Mouse (Mus musculus): ENCODE measurements around the gene Cd163. TPM values are rescaled to one million over a fixed set of nuclear protein-coding genes. Genes with fewer than 3 reads are reported as not detected.
A peak's percentile ranks its signal among the peaks of the same experiment; 100 is the strongest.
"Not testable (repeated sequence)": the region's sequence is repeated elsewhere in the genome, so short reads cannot be mapped to it uniquely, and the experiment has no call there.

Cd163 gene
- polyA plus RNA-seq (2014; fragmentation: Nextera tagmentation; extraction: Ambion mirVana), result 0.10 and 0.15 TPM in 2 replicates

DNA sequence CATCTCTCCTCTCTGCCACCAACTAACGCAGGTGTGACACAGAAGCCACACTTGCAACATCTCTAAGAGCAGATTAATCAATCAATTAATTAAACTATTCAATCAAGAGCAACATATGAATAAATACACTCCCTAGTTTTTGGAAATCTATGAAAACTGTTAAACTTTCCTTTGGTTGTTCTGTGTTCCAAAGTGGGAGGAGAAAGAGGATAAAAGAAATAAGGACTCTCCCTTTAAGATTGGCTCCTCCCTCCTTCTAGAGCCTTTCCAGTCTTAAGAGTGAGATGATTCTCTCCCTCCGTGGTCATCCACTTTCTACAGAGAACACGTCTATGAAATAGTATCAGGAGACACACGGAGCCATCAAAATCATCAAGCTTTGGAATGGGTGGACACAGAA is at the start of gene Cd163:
Cd163 (plus strand) TSS at position 301 of the 400 bp plus-strand sequence.
- Histone ChIP-seq H3K4me3 (ENCODE audit: low read length) (no peak within 1 kb of the TSS), H3K4me2 (replicated peaks; ENCODE audit: low read depth, low read length) (no peak within 1 kb of the TSS), H3K27me3 (ENCODE audit: control insufficient read depth, insufficient read depth, low read length) (no peaks in the 10 kb centered on the region), H3K9ac (ENCODE audit: low read depth, low read length) (no peak within 1 kb of the TSS), H3K9me3 (ENCODE audit: control insufficient read depth, low read length) (no peaks in the 10 kb centered on the region), H3K27ac (ENCODE audit: low read depth, low read length) (no peak within 1 kb of the TSS), H3K36me3 (ENCODE audit: control insufficient read depth, insufficient read depth, low read length) (no peaks in the 10 kb centered on the region), H3K4me1 (ENCODE audit: control insufficient read depth, insufficient read depth, low read length) (no peaks in the 10 kb centered on the region)
- 84% methylated on average over 4 of the region's 4 CpGs for WGBS
- no peak for ATAC-seq (ENCODE audit: low FRiP score, low TSS enrichment)

DNA sequence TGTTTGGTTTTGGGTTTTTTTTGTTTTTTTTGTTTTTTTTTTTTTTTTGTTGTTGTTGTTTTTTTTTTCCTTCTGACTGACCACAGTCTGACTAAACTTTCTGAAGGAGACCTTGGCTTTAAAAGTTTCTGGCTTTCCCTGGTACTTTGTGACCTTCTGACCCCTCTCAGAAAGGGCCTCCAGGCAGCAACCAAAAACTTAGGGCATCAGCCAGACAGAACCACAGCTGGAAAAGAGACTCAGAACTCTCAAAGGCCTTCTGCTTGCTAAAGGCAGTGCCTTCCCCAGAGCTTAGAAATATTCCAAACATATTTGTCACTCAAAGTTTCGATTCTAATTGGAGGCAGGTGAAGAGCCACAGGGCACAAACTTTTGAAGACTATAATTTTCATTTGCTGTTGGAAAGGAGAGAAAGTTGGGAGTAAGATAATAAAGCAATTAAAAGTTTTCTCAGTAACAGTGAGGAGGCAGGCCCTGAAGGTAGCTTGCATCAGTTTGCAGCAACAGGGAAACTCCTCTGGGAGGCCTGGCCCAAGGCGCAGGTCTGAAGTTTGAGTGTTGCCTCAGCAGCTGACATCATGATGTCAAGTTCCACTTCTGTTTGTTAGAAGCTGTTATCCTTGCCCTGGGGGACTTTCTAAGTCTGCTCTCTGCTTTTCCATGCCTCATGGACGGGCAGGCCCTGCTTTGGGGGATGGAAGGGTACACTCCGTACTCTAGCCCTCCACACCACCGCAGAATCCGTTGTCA is 48.6 kb upstream of the Cd163 start:
- ATAC-seq (ENCODE audit: low FRiP score, low TSS enrichment), result no peak
- Histone ChIP-seq H3K9ac (ENCODE audit: low read depth, low read length) (no peak overlapping the region), H3K4me1 (ENCODE audit: control insufficient read depth, insufficient read depth, low read length) (no peaks in the 10 kb centered on the region), H3K27ac (ENCODE audit: low read depth, low read length) (no peak overlapping the region), H3K4me2 (replicated peaks; ENCODE audit: low read depth, low read length) (no peak overlapping the region), H3K4me3 (ENCODE audit: low read length) (no peak overlapping the region), H3K9me3 (ENCODE audit: control insufficient read depth, low read length) (no peaks in the 10 kb centered on the region), H3K36me3 (ENCODE audit: control insufficient read depth, insufficient read depth, low read length) (no peaks in the 10 kb centered on the region), H3K27me3 (ENCODE audit: control insufficient read depth, insufficient read depth, low read length) (no peaks in the 10 kb centered on the region)
- 78% methylated on average over 6 of the region's 6 CpGs for WGBS

DNA sequence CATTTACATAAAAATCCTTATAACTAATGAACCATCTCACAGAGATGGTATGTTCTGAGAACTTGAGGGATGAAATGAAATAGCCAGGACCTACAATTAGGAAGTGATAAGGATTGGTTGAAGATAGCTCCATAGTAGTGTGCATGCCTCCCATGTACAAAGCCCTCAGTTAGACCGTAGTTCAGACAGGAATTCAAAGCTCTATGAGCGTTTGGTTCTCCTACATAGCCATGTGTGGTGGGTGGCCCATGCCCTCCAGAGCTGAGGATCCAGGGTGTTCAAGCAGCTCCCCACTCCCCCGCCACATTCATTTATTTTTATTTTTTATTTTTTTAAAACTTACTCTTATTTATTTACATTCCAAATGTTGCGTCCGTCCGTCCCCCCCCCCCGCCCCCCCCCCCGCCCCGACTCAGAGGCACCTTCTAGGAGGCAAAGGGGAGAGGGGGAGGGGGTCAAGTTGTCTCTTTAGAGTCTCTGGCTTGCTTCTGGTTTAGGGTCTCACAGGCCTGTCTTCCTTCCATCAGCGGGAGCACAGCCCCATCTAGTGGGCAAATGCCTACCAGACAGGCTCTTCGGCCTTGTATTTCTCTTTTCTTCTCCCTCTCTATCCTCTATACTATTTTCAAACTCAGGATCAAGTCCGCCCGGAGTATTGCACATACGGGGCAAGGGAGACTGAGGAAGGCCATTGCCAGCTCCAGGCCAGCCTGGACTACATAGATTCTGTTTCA is 44.1 kb upstream of the Cd163 start:
- H3K9ac ChIP-seq (ENCODE audit: low read depth, low read length), result no peak overlapping the region
- WGBS, result 24% methylated on average over 13 of the region's 14 CpGs
- H3K4me1 ChIP-seq (ENCODE audit: control insufficient read depth, insufficient read depth, low read length), result no peaks in the 10 kb centered on the region
- no peak overlapping the region for H3K27ac ChIP-seq (ENCODE audit: low read depth, low read length)
- no peak overlapping the region for H3K4me3 ChIP-seq (ENCODE audit: low read length)
- H3K36me3 ChIP-seq (ENCODE audit: control insufficient read depth, insufficient read depth, low read length), result no peaks in the 10 kb centered on the region
- no peak overlapping the region for H3K4me2 ChIP-seq (replicated peaks; ENCODE audit: low read depth, low read length)
- no peaks in the 10 kb centered on the region for H3K27me3 ChIP-seq (ENCODE audit: control insufficient read depth, insufficient read depth, low read length)
- peak; percentile 82 for ATAC-seq (ENCODE audit: low FRiP score, low TSS enrichment)
- H3K9me3 ChIP-seq (ENCODE audit: control insufficient read depth, low read length), result no peaks in the 10 kb centered on the region

DNA sequence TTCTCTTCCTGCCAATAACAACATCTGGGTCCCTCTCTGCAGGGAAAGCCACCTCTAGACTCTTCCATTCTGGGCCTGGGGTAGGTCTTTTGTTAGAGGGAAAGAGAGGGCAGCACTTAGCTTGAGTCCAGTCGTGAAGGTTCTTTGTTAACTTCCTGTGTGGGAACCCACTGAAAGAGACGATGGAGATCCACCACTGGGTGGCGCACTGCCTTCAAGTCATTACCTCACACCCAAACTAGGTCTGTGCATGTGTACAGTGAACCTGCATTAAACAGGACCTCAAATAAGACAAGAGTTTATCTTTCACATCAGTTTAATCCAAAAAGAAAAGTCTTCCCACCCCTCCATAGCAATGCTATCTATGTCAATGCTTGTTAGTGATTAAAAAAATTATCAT is 41.8 kb upstream of the Cd163 start:
- peak; percentile 77; the same call in 1 of the 2 replicates for ATAC-seq (ENCODE audit: low FRiP score, low TSS enrichment)
- Histone ChIP-seq H3K27ac (ENCODE audit: low read depth, low read length) (no peak overlapping the region), H3K4me2 (replicated peaks; ENCODE audit: low read depth, low read length) (no peak overlapping the region), H3K4me1 (ENCODE audit: control insufficient read depth, insufficient read depth, low read length) (no peaks in the 10 kb centered on the region), H3K27me3 (ENCODE audit: control insufficient read depth, insufficient read depth, low read length) (no peaks in the 10 kb centered on the region), H3K36me3 (ENCODE audit: control insufficient read depth, insufficient read depth, low read length) (no peaks in the 10 kb centered on the region), H3K9me3 (ENCODE audit: control insufficient read depth, low read length) (no peaks in the 10 kb centered on the region), H3K4me3 (ENCODE audit: low read length) (no peak overlapping the region), H3K9ac (ENCODE audit: low read depth, low read length) (no peak overlapping the region)
- 1% methylated on average over 3 of the region's 3 CpGs for WGBS

DNA sequence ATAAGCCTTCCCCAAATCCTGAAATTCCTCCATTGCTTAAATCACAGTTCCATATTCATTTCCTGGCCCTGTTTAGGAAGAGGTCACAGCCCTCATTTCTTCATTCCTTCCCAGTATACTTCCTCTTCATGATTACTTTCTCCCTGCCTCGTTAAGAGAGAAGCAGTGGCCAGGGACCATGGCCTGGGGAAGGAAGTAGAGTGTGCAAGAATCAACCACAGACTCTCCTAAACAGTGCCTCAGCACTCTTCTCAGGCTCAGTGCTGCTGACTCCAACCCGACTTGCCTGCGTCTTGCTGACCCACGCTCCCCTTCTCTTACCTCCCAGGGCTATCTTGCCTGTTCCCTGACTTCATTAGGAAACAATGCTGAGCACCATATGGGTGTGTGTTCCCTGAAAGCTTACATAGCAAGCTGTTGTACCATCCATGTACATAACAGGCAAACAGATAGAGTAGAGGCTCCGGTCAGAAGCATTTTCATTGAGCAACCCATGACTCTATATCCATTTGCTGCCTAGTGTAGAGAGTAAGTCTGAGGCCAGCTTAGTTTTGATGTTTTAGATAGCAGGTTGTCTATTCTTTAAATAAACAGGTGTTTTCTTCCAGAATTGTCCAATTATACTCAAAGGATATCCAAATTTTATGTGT is 31.1 kb upstream of the Cd163 start:
- Histone ChIP-seq H3K27me3 (ENCODE audit: control insufficient read depth, insufficient read depth, low read length) (no peaks in the 10 kb centered on the region), H3K36me3 (ENCODE audit: control insufficient read depth, insufficient read depth, low read length) (no peaks in the 10 kb centered on the region), H3K4me1 (ENCODE audit: control insufficient read depth, insufficient read depth, low read length) (no peaks in the 10 kb centered on the region), H3K9ac (ENCODE audit: low read depth, low read length) (no peak overlapping the region), H3K4me2 (replicated peaks; ENCODE audit: low read depth, low read length) (no peak overlapping the region), H3K4me3 (ENCODE audit: low read length) (no peak overlapping the region), H3K27ac (ENCODE audit: low read depth, low read length) (no peak overlapping the region), H3K9me3 (ENCODE audit: control insufficient read depth, low read length) (no peaks in the 10 kb centered on the region)
- ATAC-seq (ENCODE audit: low FRiP score, low TSS enrichment), result no peak
- WGBS, result 79% methylated on average over 5 of the region's 5 CpGs

DNA sequence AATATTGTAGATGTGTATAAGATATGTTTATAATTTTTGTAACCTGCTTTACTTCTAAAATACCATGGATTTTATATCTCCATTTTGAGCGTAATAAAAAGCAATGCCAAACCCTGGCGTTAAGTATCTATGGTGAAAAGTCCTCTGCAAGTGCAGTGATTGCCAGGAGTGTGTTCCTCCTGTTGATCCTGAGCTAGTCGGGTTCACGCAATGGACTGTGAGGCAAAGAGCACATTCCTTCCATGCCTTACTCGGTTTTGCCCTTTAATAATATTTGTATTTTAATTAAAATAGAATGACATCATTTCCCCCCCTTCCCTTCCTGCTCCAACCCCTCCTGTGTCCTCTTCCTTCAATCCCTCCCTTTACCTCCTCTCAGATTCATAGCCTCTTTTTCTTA is 26.8 kb upstream of the Cd163 start:
- Histone ChIP-seq H3K27ac (ENCODE audit: low read depth, low read length) (no peak overlapping the region), H3K4me3 (ENCODE audit: low read length) (no peak overlapping the region), H3K4me1 (ENCODE audit: control insufficient read depth, insufficient read depth, low read length) (no peaks in the 10 kb centered on the region), H3K4me2 (replicated peaks; ENCODE audit: low read depth, low read length) (no peak overlapping the region), H3K27me3 (ENCODE audit: control insufficient read depth, insufficient read depth, low read length) (no peaks in the 10 kb centered on the region), H3K36me3 (ENCODE audit: control insufficient read depth, insufficient read depth, low read length) (no peaks in the 10 kb centered on the region), H3K9me3 (ENCODE audit: control insufficient read depth, low read length) (no peaks in the 10 kb centered on the region), H3K9ac (ENCODE audit: low read depth, low read length) (no peak overlapping the region)
- 85% methylated on average over 5 of the region's 5 CpGs for WGBS
- ATAC-seq (ENCODE audit: low FRiP score, low TSS enrichment), result no peak

DNA sequence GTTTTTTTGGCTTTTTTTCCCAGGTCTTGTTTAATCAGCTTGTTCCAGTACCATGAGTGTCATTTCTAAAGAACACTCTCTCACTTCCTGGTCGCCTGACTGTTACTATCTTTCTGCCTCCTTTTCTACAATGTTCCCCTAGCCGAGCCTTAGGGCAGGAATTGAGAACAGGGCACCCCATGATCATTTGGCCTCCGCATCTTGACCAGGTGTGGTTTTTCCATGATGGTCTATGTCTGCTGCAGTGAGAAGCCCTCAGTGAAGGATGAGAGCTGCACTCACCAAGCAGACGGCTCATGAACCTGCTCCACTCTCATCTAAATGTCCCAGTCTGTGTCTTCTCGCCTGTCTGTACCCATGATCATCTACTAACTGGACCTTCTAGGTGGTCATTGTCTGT is 26.2 kb upstream of the Cd163 start:
- ATAC-seq (ENCODE audit: low FRiP score, low TSS enrichment), result no peak
- Histone ChIP-seq H3K27me3 (ENCODE audit: control insufficient read depth, insufficient read depth, low read length) (no peaks in the 10 kb centered on the region), H3K4me2 (replicated peaks; ENCODE audit: low read depth, low read length) (no peak overlapping the region), H3K9me3 (ENCODE audit: control insufficient read depth, low read length) (no peaks in the 10 kb centered on the region), H3K4me3 (ENCODE audit: low read length) (no peak overlapping the region), H3K4me1 (ENCODE audit: control insufficient read depth, insufficient read depth, low read length) (no peaks in the 10 kb centered on the region), H3K36me3 (ENCODE audit: control insufficient read depth, insufficient read depth, low read length) (no peaks in the 10 kb centered on the region), H3K9ac (ENCODE audit: low read depth, low read length) (no peak overlapping the region), H3K27ac (ENCODE audit: low read depth, low read length) (no peak overlapping the region)
- 81% methylated on average over 5 of the region's 5 CpGs for WGBS

DNA sequence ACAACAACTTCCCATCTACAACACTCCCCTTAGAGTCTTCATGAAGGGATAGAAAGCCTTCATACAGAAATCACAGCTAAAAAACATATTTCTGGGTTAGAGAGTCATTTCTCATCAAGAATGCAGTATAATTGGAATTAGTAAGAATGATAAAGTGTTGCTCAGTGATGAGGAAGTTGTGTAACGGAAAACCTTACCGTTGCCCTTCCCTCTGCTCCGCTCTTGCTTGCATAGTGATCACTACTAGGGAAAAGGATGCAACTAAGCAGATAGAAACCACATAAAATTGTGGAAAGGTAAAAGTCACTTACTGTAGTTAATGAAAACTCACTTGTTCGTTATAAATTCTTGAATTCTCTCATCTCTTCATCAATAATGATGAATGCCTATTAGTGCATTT is 21.7 kb upstream of the Cd163 start:
- Histone ChIP-seq H3K9me3 (ENCODE audit: control insufficient read depth, low read length) (no peaks in the 10 kb centered on the region), H3K4me3 (ENCODE audit: low read length) (no peak overlapping the region), H3K27ac (ENCODE audit: low read depth, low read length) (no peak overlapping the region), H3K36me3 (ENCODE audit: control insufficient read depth, insufficient read depth, low read length) (no peaks in the 10 kb centered on the region), H3K4me2 (replicated peaks; ENCODE audit: low read depth, low read length) (no peak overlapping the region), H3K4me1 (ENCODE audit: control insufficient read depth, insufficient read depth, low read length) (no peaks in the 10 kb centered on the region), H3K27me3 (ENCODE audit: control insufficient read depth, insufficient read depth, low read length) (no peaks in the 10 kb centered on the region), H3K9ac (ENCODE audit: low read depth, low read length) (no peak overlapping the region)
- 91% methylated on average over 4 of the region's 4 CpGs for WGBS
- ATAC-seq (ENCODE audit: low FRiP score, low TSS enrichment), result no peak

DNA sequence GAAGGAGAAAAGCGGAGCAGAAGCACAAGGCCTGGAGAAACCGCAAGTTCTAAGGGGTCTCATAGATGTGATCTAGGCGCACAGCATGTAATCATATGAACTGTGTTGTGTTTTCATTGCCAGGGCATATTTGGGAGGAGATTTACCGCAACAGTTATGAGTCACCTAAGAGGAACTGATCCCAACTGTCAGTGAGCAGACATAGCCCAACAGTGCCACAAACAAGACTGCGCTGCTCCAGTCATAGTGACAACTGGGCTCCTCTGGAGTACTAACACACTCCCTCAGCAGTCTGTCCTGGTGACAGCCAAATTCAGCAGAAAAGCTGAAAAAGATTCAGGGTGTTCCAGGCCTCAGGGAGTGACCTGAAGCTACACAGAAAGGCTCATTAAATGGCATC is 7.1 kb upstream of the Cd163 start:
- not testable (repeated sequence) for ATAC-seq (ENCODE audit: low FRiP score, low TSS enrichment); H3K4me1 ChIP-seq (ENCODE audit: control insufficient read depth, insufficient read depth, low read length); H3K27me3 ChIP-seq (ENCODE audit: control insufficient read depth, insufficient read depth, low read length); H3K27ac ChIP-seq (ENCODE audit: low read depth, low read length); H3K4me2 ChIP-seq (replicated peaks; ENCODE audit: low read depth, low read length); H3K36me3 ChIP-seq (ENCODE audit: control insufficient read depth, insufficient read depth, low read length); H3K9me3 ChIP-seq (ENCODE audit: control insufficient read depth, low read length); H3K9ac ChIP-seq (ENCODE audit: low read depth, low read length); H3K4me3 ChIP-seq (ENCODE audit: low read length)
- 92% methylated on average over 4 of the region's 5 CpGs for WGBS

Data from kidney, embryonic 14.5 days (tissue).